Mouse (Mus musculus): ENCODE measurements at regions not wholly inside any gene's neighbourhood (a gene's known extent, or its start where the extent isn't known, plus 50 kb on each side); places are given as distances from the start of the nearest gene placed in this dataset.

DNA sequence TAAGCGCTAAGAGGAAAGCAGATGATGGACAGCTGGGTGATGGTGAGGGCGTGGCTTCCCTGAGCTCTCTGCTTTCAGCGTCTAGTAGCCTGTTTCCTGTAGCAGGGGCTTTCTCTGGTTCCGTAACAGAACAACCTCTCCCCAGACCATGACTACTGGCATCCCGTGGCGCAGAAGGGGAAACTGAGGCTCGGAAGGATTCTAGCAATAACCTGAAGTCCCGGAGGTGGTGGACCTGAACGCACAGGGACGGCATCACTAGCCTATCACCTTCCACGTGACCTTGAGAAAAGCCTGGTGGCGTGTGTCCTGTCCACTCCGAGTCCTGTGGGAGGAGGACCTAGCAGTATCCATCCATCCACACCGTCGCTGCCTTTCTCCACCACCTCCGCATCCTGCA lies 208.1 kb downstream of the Gm26897 start:
- in situ Hi-C loops (cut with MboI; ENCODE audit: unreplicated experiment in 2 of 2), result no loop called here

DNA sequence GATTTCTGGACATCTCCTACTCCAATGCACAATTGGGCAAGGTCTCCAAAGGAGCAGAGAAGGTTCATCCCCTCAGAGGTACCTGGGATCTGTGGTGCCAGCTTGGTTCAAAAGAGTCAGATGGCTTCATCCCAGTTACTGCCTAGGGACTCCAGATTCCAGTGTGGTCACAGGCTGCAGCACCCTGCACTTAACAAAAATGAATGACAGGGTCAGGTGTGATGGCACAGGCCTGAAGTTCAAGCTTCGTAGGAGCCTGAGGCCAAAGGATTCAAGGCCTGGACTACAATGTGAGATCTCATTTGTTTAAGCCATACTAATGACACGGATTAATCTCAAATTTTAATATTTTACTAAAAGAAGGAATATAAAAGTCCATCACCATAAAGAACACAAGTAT lies 209.1 kb downstream of the Gm26897 start:
- in situ Hi-C loops (cut with MboI; ENCODE audit: unreplicated experiment in 2 of 2), result no loop called here

DNA sequence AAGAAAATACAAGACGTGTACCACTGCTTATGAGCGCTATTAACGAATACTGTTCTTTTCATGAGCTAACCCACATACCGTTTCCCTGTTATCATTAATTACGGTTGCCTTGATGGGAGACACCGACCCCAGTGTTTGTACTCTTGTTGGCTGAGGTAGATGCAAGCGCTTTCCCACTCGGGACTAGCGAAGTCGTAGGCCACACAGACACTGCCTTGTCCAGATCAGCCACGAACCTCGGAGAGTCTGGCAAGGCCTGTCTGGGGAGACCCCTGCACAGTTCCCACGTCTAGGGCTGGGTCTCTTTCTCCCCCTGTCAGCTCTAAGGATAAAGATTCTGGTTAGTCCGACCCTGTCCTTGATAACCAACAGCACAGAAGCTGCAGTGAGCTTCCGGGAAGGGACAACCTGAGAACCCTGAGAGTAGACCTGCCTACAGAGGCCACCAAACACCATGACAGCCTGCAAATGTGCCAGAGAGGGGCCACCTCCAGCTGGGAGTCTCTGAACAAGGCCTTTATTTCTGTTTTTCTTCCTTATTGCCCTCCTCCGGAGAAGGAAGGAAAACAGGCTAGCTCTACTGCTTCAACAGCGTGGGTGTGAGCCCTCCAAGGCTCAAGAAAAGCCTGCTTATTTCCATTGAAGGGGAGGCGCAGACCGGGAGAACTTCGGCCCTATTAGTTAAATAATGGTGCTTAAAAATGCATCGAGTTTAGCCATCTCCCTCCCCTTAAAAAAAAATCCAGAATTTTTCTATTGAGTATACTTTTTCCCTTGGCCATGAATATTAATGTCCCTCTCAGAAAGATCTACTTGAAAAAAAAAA lies 209.8 kb downstream of the Gm26897 start:
- in situ Hi-C loops (cut with MboI; ENCODE audit: unreplicated experiment in 2 of 2), result no loop called here

DNA sequence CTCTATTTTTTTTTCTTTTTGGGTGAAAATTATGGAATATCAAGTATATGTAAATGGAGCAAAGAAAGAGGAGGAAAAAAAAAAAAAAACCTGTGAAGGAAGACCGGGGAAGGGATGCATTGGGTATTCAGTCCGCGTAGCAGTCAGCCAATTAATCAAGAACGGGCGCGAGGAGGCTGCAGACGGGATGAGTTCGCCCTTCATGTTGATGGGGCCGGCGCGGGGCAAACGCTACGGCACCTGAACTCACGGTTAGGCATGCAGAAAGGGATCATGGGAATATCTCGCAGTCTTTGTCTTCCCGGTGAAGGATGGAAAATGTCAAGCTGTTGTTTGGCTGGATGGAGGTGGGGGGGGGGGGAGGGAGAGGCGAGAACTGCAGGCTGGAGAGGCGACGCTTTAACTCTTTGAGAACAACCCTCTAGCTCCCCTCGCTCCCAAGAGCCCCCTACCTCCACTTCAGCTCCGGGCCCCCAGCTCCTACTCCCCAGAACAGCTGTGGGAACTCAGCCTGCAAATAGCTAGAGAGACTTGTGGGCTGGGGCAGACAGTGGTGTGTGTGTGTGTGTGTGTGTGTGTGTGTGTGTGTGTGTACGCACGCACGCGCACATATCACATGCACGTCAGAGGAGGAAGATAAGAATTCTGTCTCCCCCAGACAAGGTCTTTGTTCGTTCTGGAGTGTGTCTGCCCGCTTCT lies 210.7 kb downstream of the Gm26897 start:
- in situ Hi-C loops (cut with MboI; ENCODE audit: unreplicated experiment in 2 of 2), result no loop called here

DNA sequence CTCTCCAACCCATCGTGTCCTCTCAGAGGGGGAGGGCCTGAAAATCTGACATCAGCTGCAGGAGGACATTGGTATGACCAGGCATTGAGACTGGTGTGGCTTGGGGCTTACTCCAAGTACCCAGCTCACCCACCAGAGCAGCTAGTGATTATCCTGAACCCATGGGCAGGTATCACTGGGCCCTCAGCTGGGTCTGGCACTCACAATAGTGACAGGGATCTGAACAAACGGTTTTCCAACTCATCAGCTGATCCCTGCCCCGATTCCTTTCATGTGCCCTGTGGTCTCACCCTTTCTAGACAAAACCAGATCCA lies 211.2 kb downstream of the Gm26897 start:
- in situ Hi-C loops (cut with MboI; ENCODE audit: unreplicated experiment in 2 of 2), result no loop called here

DNA sequence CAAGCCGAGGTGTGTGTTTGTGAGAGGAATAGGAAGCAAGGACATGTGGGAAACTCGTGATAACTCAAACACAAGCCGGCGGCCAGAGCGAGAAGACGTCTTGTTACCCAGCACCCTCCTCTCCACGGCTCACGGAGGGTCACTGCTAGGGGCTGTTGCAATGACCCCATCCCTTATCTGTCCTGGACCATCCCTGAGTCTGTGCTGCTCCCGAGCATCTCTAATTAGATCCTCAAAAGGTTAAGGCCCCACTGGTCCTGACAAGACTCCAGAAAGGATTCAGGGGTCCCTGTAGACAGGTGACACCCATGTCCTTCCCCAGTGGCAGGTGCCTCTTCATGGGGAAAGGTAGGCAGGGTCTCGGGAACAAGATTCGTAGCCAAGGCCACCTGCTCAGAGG lies 212.6 kb downstream of the Gm26897 start:
- in situ Hi-C loops (cut with MboI; ENCODE audit: unreplicated experiment in 2 of 2), result no loop called here

DNA sequence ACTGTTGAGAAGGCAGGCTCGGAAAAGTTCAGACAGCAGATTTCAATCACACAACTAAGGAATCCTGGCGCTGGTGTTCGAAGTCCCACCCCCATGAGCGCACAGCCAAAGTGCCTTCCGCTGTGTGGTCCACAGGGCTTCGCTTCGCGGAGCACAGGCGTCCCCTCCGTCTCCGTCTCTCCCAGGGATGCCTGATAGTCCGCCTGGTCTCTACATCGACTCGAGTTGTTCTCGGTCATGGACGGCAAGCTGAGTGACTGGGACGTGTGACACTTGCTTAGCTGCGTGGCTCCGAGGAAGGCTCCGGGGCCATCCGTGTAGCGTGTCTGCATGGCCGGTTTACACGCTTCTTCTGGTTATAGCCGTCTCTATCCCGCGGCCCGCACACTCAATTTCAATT lies 224.0 kb downstream of the Gm26897 start:
- in situ Hi-C loops (cut with MboI; ENCODE audit: unreplicated experiment in 2 of 2), result no loop called here

DNA sequence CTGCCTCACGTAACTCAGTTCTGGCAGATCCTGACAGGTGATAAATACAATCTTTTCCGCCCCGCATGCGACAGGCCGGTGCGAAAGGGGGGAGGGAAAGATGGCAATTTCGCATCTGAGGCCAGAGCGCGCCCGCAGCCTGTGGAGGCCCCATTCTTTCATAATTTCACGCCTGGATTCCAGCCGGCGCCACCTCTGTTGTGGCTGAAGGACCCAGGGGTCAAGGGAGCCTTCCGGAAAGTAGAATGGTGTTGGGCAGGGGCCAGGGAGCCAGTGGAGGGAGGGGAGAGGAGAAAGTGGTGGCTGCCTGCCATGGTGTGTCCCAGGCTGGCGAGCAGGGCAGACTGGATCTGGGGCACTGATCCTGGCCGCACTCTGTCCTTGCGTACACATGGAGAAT lies 224.5 kb downstream of the Gm26897 start:
- in situ Hi-C loops (cut with MboI; ENCODE audit: unreplicated experiment in 2 of 2), result no loop called here

DNA sequence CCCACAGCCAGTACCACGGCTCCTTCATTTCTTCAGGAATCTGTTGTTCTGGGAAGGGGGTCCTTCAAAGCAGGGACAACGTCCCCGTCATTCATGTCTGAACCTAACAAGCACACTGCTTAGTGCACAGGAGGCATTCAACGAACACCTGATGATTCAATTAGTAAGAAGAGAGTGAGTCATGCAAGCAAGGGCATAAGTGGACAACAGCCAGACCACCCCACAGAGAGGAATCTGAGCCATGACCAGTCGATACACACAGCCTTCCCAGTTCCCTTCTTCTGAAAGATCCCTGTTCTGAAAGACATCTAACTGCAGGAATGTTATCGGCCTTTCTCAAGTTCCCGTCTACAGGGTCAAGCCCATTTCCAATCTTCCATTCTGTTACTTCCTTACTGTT lies 231.6 kb downstream of the Gm26897 start:
- in situ Hi-C loops (cut with MboI; ENCODE audit: unreplicated experiment in 2 of 2), result no loop called here

DNA sequence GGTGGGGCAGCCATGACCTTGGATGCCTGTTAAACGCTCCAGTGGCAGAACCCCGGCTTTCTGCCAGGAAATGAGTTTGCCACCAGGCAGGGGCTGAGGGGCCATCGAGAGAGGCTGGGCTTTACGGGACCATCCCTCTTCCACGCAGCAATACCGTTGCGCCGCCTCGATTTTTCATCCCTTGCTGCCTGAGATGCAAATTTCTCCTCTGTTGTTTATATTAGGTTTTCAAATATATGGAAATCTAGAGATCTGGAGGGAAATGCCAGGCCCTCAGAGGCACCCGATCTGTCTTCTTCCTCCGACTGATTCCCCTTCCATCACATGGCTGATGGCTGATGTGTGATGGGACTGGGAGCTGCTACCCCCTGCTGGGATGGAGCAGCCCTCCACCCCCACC lies 234.4 kb downstream of the Gm26897 start:
- in situ Hi-C loops (cut with MboI; ENCODE audit: unreplicated experiment in 2 of 2), result no loop called here

DNA sequence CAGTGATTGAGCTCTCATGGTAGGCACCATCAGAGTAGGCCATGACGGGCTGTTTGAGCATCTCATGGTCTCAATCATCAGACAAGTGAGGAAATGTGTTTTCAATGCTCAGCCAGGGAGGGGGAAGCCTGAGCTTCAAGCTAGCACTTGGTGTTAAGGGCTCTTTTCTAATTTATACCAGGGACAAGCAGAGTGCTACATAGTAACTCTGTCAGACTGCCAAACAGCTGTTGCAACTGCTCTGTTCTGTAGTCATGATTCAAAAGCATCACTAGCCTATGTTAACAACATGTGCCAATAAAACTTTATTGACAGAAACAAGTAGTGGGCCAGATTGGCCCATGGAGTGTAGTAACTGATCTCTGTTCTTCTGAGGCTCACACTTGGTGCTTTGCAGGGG lies 235.0 kb downstream of the Gm26897 start:
- in situ Hi-C loops (cut with MboI; ENCODE audit: unreplicated experiment in 2 of 2), result no loop called here

DNA sequence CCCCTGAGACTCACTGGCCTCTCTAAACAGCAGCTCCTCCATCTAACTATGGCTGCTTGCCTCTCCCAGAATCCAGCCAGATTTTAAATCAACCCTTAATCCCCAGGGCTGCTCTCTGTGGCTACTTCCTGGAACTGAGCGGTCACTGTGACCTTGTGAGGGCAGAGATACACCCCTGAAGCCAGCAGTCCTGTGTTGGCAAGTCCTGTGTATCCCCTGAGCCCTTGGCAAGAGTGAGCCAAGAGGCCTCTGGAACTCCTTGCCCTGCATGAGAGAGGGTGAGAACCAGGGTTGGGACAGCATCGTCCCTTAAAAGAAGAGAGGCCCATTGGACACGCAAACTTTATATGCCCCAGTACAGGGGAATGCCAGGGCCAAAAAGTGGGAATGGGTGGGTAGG lies 237.5 kb downstream of the Gm26897 start:
- in situ Hi-C loops (cut with MboI; ENCODE audit: unreplicated experiment in 2 of 2), result no loop called here

DNA sequence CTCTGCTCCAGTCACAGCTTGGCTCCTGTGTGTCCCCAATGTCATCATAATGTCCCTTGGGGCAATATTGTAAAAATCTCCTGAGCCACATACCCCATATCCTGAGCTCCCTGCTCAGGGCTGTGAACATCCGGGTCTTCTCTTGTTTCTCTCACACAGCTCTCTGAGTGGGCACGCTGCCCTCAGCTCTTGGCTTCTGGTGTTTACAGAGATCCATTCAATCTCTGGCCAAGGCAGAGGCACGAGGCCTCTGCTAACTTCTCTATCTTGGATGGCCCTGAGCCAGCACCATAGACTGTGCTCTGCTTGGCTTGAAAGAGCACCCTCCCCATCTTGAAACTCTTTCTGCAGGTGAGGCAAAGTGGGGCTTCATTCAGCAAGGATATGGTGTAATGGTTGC lies 238.2 kb downstream of the Gm26897 start:
- in situ Hi-C loops (cut with MboI; ENCODE audit: unreplicated experiment in 2 of 2), result no loop called here

DNA sequence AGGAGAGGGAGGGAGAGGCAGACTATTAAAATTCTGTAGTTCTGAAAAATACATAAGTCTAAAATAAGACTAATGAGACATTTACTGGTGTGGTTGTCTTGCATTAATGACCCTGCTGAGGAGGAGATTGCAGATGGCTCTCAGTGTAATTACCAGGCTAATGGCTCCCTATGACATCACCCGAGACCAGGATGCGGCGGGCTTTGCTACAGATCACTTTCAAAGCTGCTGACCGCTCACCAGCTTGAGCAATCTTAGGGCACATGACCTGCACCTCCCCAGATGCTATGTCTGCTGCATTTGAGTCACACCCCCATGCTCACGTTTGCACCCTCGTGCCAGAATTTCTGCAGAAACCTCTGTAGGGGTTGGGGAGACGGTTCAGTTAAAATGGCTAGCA lies 242.0 kb downstream of the Gm26897 start:
- in situ Hi-C loops (cut with MboI; ENCODE audit: unreplicated experiment in 2 of 2), result no loop called here

DNA sequence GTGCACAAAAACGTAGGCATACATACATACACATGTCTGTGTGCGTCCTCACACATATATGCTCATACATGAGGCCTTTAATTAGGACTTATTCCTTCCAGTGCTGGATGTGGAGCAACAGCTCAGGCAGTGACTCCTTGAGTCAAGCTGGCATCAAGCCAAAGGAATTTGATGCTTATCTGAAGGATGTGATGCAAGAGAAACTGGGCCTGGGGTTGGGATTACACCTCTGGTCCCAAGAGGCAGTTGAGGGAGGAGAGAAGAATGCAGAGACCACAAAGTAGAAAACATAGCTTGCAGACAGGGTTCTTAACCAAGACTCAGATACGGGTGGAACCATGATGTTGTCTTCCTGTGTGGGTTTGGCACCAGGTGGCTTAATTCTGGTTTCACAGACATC lies 245.9 kb downstream of the Gm26897 start:
- in situ Hi-C loops (cut with MboI; ENCODE audit: unreplicated experiment in 2 of 2), result no loop called here

DNA sequence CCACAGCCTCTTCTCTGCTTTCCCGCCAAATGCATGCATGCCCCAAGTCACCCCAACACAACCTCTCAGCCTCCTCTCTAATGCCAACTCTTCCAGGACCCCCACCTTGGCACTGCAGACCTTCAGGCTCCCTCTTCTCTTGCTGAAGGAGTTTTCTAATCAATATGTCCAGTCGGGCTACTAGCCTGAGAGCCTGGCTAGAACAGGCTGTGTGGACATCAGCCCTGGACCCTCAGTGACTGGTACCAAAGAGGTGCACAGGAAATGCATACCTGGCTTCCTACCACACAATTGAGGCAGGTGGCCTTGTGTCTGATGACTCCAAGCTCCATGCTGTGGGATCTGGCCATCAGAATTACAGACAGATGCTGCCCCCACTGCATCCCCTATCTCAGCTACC lies 248.4 kb downstream of the Gm26897 start:
- in situ Hi-C loops (cut with MboI; ENCODE audit: unreplicated experiment in 2 of 2), result no loop called here

DNA sequence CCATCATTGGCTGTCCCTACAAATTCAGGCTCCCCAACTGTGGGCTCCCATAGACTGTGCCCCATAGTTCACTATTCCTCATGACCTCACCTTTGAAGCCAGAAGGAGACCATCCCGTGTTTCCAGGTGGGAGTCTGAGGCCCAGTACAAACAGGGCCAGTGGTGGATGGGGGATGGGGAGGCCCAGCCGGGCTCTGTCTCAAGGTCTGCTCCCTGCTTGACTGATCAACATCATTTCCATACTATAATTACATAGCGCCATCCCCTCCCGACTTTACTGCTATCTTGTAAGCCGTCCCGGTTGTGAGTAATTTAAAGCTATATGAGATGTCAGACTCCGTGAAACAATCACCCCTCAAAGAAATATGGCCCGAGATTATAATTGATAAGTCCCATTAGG lies 252.3 kb downstream of the Gm26897 start:
- in situ Hi-C loops (cut with MboI; ENCODE audit: unreplicated experiment in 2 of 2), result no loop called here

DNA sequence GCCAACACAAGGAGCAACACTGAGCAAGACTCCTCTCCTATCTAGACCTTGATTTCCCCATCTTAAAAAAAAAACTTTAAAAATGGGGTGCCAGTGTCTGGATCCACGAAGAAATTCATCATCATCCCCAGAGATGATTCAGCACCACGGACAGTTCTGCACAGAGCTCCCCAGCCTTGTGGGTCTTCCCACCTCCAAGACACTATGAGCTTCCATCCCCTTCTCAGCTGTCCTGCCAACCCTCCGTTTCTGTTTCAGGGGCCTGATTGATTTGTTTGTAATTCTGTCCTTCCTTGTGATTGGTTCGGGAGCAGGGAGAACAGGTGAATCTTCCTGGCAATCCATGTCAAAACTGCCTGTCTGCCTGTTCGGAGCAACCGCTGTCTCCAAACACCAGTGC lies 253.3 kb downstream of the Gm26897 start:
- in situ Hi-C loops (cut with MboI; ENCODE audit: unreplicated experiment in 2 of 2), result no loop called here

DNA sequence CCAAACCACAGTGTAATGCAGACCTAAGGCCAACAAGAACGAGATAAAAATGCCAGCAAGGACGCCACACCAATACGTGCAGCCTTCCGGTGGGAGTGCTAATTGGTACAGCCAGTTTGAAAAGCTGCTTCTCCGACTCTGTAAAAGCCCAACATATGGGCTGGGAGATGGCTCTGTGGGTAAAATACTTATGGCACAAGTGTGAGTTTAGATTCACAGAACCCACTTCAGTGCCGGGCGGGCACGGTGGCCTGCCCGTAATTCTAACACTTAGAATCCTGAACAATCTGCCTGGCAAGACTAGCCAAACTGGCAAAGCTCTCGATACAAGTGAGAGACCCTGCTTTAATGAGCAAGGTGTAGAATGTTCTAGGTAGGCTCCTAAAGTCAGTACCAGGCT lies 258.1 kb downstream of the Gm26897 start:
- in situ Hi-C loops (cut with MboI; ENCODE audit: unreplicated experiment in 2 of 2), result no loop called here

DNA sequence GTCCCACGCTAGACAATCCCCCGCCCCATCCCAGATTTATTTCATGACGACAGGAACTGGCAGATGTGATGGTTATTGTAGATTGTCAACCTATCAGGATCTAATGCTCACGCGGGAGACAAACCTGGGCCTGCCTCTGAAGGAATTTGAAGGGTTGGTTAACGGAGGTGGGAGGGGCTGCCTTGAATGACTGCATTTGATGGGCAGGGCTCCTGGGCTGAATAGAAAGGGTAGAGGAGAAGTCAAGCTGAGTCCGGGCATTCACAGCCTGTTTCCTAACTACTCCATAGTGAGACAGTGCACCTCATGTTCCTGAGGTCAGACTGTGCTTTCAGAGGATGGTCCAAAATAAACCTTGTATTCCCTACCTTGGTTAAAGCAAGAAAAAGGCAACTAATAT lies 259.1 kb downstream of the Cryba4 start:
- in situ Hi-C loops (cut with MboI; ENCODE audit: unreplicated experiment in 2 of 2), result no loop called here

DNA sequence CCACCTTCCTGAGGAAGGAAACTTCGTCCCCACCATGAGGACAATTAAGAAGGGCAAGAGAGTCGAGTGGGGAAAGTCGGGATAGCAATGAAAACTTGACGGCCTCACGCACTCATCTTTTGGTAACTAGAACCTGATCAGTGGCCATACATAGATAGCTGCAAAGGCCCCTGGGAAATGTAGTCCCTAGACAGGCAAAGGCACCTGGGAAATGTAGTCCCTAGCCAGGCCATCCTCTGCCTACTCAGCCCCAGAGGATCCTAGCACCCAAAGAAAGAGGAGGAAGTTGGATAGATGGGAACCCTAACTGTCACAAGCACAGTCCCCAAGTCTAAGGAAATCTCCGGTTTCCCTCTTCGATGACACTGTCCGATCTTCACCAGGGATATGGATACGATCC lies 258.4 kb downstream of the Cryba4 start:
- in situ Hi-C loops (cut with MboI; ENCODE audit: unreplicated experiment in 2 of 2), result no loop called here

DNA sequence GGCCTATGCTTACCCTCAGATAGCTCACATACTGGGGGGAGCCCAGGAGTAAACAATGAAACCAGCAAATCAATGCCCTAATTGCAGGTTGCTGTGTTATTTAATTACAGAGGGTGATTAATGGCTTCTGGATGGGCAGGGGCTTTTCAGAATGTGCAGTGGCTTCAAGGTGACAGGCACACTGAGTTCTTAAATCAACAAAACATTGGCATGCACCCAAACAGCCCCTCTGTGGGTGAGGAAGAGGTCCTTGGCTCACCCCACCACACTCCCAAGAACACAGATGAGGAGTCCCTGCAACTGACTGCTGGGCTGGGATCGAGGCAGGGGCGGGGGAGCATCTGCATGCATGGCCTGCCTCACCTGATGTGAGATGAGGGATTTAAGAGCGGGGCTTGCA lies 255.5 kb downstream of the Cryba4 start:
- in situ Hi-C loops (cut with MboI; ENCODE audit: unreplicated experiment in 2 of 2), result no loop called here

Data from v-Abl transformed pro-B cells (cell line).